Mouse (Mus musculus) MEL (cell line): ENCODE results near the gene Mtor. TPM values are rescaled to one million over a fixed set of nuclear protein-coding genes. Genes with fewer than 3 reads are reported as not detected.

Source experiments
- DNase-seq: peaks from one replicate; pipeline ENCODE4 v3.0.0; 2011; ENCODE audit warnings: low read depth, low spot score
- H3K27ac ChIP-seq: 2 replicates; pipeline ENCODE4 v1.5.1; 2012; ENCODE audit warnings: low read depth, mild to moderate bottlenecking, control low read depth, low read length, moderate library complexity; ENCODE audit not compliant: control insufficient read depth
- H3K27me3 ChIP-seq, 2 experiments: fragments of 150-350 bp in 1 of 2; sonication (generic) in 1 of 2; 2 replicates each; pipeline ENCODE4 v1.6.1; 2012; ENCODE audit warnings: low read length in 2 of 2, mild to moderate bottlenecking in 2 of 2, improper control_type of control experiment in 1 of 2, moderate library complexity in 1 of 2; ENCODE audit not compliant: insufficient read depth in 2 of 2, control insufficient read depth in 1 of 2
- H3K36me3 ChIP-seq, 2 experiments: 2 replicates each; pipeline ENCODE4 v1.6.1; 2012 to 2014; ENCODE audit warnings: low read length in 2 of 2, improper control_type of control experiment in 1 of 2, inconsistent platforms in 1 of 2, mild to moderate bottlenecking in 1 of 2; ENCODE audit not compliant: insufficient read depth in 2 of 2, control insufficient read depth in 1 of 2
- H3K4me1 ChIP-seq, 2 experiments: fragments of 150-350 bp in 1 of 2; sonication (generic) in 1 of 2; 2 replicates each; pipeline ENCODE4 v1.6.1; 2012; ENCODE audit warnings: low read length in 2 of 2, improper control_type of control experiment in 1 of 2, mild to moderate bottlenecking in 1 of 2; ENCODE audit not compliant: insufficient read depth in 2 of 2, control insufficient read depth in 1 of 2
- H3K4me3 ChIP-seq, 2 experiments: fragments of 150-350 bp in 1 of 2; sonication (generic) in 1 of 2; 2 replicates each; pipeline ENCODE4 v1.5.1; 2012; ENCODE audit warnings: low read depth in 2 of 2, low read length in 2 of 2, mild to moderate bottlenecking in 2 of 2, moderate library complexity in 2 of 2, control low read depth in 1 of 2, improper control_type of control experiment in 1 of 2; ENCODE audit not compliant: control insufficient read depth in 1 of 2, insufficient read depth in 1 of 2
- H3K79me2 ChIP-seq: 2 replicates; pipeline ENCODE4 v1.6.1; 2012; ENCODE audit warnings: mild to moderate bottlenecking, low read length, moderate library complexity; ENCODE audit not compliant: control insufficient read depth, poor library complexity, insufficient read depth
- H3K9ac ChIP-seq: 2 replicates; pipeline ENCODE4 v1.6.1; 2012; ENCODE audit warnings: low read depth, mild to moderate bottlenecking, control low read depth, low read length, moderate library complexity; ENCODE audit not compliant: control insufficient read depth, poor library complexity, severe bottlenecking
- H3K9me3 ChIP-seq: fragments of 150-350 bp; sonication (generic); replicated peaks from 2 replicates; pipeline ENCODE4 v1.6.1; 2012; ENCODE audit warnings: mild to moderate bottlenecking, low read length, improper control_type of control experiment, moderate library complexity; ENCODE audit not compliant: insufficient read depth
- BHLHE40 ChIP-seq: IDR thresholded peaks from 2 replicates; pipeline ENCODE4 v1.6.1; 2012; ENCODE audit warnings: low read depth, mild to moderate bottlenecking, inconsistent platforms, low read length, improper control_type of control experiment, borderline replicate concordance
- CHD2 ChIP-seq: IDR thresholded peaks from 2 replicates; pipeline ENCODE4 v1.6.1; 2011; ENCODE audit warnings: low read length, improper control_type of control experiment
- ELF1 ChIP-seq: IDR thresholded peaks from 2 replicates; pipeline ENCODE4 v1.6.1; 2014; ENCODE audit warnings: low read depth, mild to moderate bottlenecking, inconsistent platforms, low read length, improper control_type of control experiment, moderate library complexity
- EP300 ChIP-seq, 2 experiments: IDR thresholded peaks; 2 replicates each; pipeline ENCODE4 v1.6.1; 2011; ENCODE audit warnings: improper control_type of control experiment in 2 of 2, low read length in 2 of 2, low read depth in 1 of 2, mild to moderate bottlenecking in 1 of 2
- MAFK ChIP-seq: IDR thresholded peaks from 2 replicates; pipeline ENCODE4 v1.6.1; 2011; ENCODE audit warnings: low read depth, mild to moderate bottlenecking, low read length, improper control_type of control experiment, borderline replicate concordance
- MAX ChIP-seq: IDR thresholded peaks from 2 replicates; pipeline ENCODE4 v1.6.1; 2011; ENCODE audit warnings: low read length, improper control_type of control experiment
- MEF2A ChIP-seq: IDR thresholded peaks from 2 replicates; pipeline ENCODE4 v1.6.1; 2014; ENCODE audit warnings: low read depth, mild to moderate bottlenecking, inconsistent platforms, low read length, improper control_type of control experiment; ENCODE audit not compliant: poor library complexity, insufficient replicate concordance, severe bottlenecking; ENCODE audit errors: extremely low read depth
- NELFE ChIP-seq: IDR thresholded peaks from 2 replicates; pipeline ENCODE4 v1.6.1; 2011; ENCODE audit warnings: low read depth, low read length, improper control_type of control experiment
- POLR2A ChIP-seq, 2 experiments: IDR thresholded peaks; 2 replicates each; pipeline ENCODE4 v1.6.1; 2011 to 2012; ENCODE audit warnings: low read length in 2 of 2, mild to moderate bottlenecking in 2 of 2, control low read depth in 1 of 2, improper control_type of control experiment in 1 of 2, low read depth in 1 of 2, moderate library complexity in 1 of 2; ENCODE audit not compliant: control insufficient read depth in 1 of 2, insufficient read depth in 1 of 2, poor library complexity in 1 of 2
- RAD21 ChIP-seq: IDR thresholded peaks from 2 replicates; pipeline ENCODE4 v1.6.1; 2011; ENCODE audit warnings: mild to moderate bottlenecking, low read depth, low read length, improper control_type of control experiment
- SIN3A ChIP-seq: IDR thresholded peaks from 2 replicates; pipeline ENCODE4 v1.6.1; 2012; ENCODE audit warnings: low read length, improper control_type of control experiment, inconsistent platforms
- SMC3 ChIP-seq: IDR thresholded peaks from 2 replicates; pipeline ENCODE4 v1.6.1; 2011; ENCODE audit warnings: low read depth, low read length, improper control_type of control experiment
- USF1 ChIP-seq: IDR thresholded peaks from 2 replicates; pipeline ENCODE4 v1.6.1; 2014; ENCODE audit warnings: low read depth, mild to moderate bottlenecking, inconsistent platforms, low read length, improper control_type of control experiment, moderate library complexity
- ZC3H11A ChIP-seq: IDR thresholded peaks from 2 replicates; pipeline ENCODE4 v1.6.1; 2012; ENCODE audit warnings: low read depth, mild to moderate bottlenecking, inconsistent platforms, low read length, improper control_type of control experiment
- ZKSCAN1 ChIP-seq: IDR thresholded peaks from 2 replicates; pipeline ENCODE4 v1.6.1; 2012; ENCODE audit warnings: low read depth, mild to moderate bottlenecking, inconsistent platforms, low read length, improper control_type of control experiment, moderate library complexity
- polyA plus RNA-seq, 2 experiments: library from polyadenylated mRNA; stranded (reverse) in 1 of 2; unstranded in 1 of 2; fragments of >175 nt in 1 of 2; fragments of >200 nt in 1 of 2; gene quantifications; 2 replicates each; pipeline versions ENCODE4 v1.2.1 to v1.2.4; 2012; ENCODE audit warnings: low replicate concordance in 2 of 2, low read depth in 1 of 2; ENCODE audit not compliant: insufficient read length in 2 of 2, insufficient read depth in 1 of 2, missing spikeins in 1 of 2
- total RNA-seq: library from RNA; depleted of rRNA; stranded (reverse); fragments of 300-350 nt; gene quantifications from 2 replicates; pipeline ENCODE4 v1.2.3, GENCODE M21; 2012

The Mtor gene
- total and polyA plus RNA-seq, 3 experiments, result 23.9 to 35.2 TPM; not detected in 1

DNA sequence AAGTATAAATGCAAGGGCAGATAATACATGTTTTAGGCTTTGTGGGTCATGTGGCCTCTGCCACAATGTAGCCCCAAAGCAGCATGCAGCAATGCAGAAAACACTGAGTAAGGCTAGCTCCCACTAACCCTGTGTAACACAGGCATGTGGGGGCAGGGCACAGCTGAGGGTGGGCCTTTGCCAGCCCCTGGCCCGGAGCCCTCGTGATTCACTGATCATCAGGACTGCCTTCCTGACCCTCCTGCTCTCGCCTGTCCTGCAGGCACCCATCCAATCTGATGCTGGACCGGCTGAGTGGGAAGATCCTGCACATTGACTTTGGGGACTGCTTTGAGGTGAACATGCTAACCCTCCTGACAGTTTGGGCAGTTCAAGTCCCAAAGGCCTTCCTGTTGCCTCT lies 100.7 kb downstream of the Mtor start:
- TF ChIP-seq CHD2 (no peak), RAD21 (no peak), MEF2A (no peak), SIN3A (no peak), NELFE (no peak), ZKSCAN1 (no peak), USF1 (no peak), MAFK (no peak), POLR2A (IDR thresholded peaks at IDR 0.05; ENCODE audit: control insufficient read depth in 1 of 2, insufficient read depth in 1 of 2, low read depth in 1 of 2, low read length in 2 of 2, poor library complexity in 1 of 2) (no peak), ELF1 (no peak), BHLHE40 (no peak), EP300 (IDR thresholded peaks at IDR 0.05; ENCODE audit: low read depth in 1 of 2, low read length in 2 of 2) (no peak), SMC3 (no peak)
- TF ChIP-seq, all 39 proteins: peak for 0
- Histone ChIP-seq H3K27ac (no peak overlapping the region), H3K9ac (no peak overlapping the region), H3K4me3 (no peak overlapping the region), H3K79me2 (no peaks in the 10 kb centered on the region), H3K4me1 (no peaks in the 10 kb centered on the region), H3K9me3 (no peaks in the 10 kb centered on the region), H3K36me3 (peaks cover 0 to 2% of the 10 kb centered on the region in 2 experiments; a peak in 2 of 4 replicates), H3K27me3 (no peaks in the 10 kb centered on the region)
- DNase-seq, result no peak

DNA sequence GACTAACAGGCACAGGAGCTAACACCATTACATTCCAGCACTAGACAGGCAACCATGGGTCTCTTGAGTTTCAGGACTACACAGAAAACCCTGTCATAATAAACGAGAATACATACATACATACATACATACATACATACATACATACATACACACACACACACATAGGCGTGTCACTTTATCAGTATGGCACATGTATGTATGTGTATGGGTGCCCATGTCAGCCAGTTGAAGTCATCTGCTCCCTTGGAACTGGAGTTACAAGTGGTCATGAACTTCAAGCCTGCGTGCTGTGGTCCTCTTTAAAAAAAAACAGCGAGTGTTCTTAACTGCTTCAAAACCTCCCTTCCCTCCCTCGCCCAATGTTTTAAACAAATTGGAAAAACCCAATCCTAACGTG lies 109.4 kb downstream of the Mtor start:
- no peak for DNase-seq
- Histone ChIP-seq H3K9me3 (no peaks in the 10 kb centered on the region), H3K79me2 (peaks cover 8% of the 10 kb centered on the region), H3K4me3 (peak overlapping the region; percentile 55 to 83), H3K9ac (peak overlapping the region; percentile 58), H3K4me1 (peaks cover 0 to 9% of the 10 kb centered on the region in 2 experiments; a peak in 2 of 4 replicates), H3K27me3 (no peaks in the 10 kb centered on the region), H3K27ac (peak overlapping the region; percentile 15; the same call in 1 of the 2 replicates), H3K36me3 (peaks cover 8 to 9% of the 10 kb centered on the region in 2 experiments)
- TF ChIP-seq MAX, result 0 out of 2 replicates have a peak, but pooled peaks have one; percentile 11
- no peak for TF ChIP-seq ZC3H11A
